Mouse (Mus musculus): ENCODE data around the gene Tcf7. TPM values are rescaled to one million over a fixed set of nuclear protein-coding genes. Genes with fewer than 3 reads are reported as not detected.

Tcf7 gene
- polyA plus RNA-seq, 1 experiment from 2014 or later: 52.6 TPM

- ATAC-seq (ENCODE audit: borderline replicate concordance, extremely low read depth, low FRiP score, low TSS enrichment): no peak
- no peaks in the 10 kb centered on the region for H3K9me3 ChIP-seq
- no peak within 1 kb of the TSS for H3K9ac ChIP-seq
- H3K4me1 ChIP-seq: no peaks in the 10 kb centered on the region
- no peaks in the 10 kb centered on the region for H3K27me3 ChIP-seq
- H3K36me3 ChIP-seq: no peaks in the 10 kb centered on the region
- H3K27ac ChIP-seq: no peak within 1 kb of the TSS
- no peak within 1 kb of the TSS for H3K4me3 ChIP-seq
- no peak within 1 kb of the TSS; the same call in 1 of the 2 replicates for H3K4me2 ChIP-seq
These were observed 68.9 kb downstream of the Tcf7 start, which contains the start of gene Olfr1371 for GRCm38 (mm10) chr11:52213887-52214286. Gene Olfr1371 (minus strand): TSS chr11:52213987.

Other genes with a start within 250 kb of the Tcf7 start
- 75.7 and 76.9 TPM in 2 replicates for gene Ppp2ca, start 184.3 kb downstream of the Tcf7 start, polyA plus RNA-seq (2015; fragmentation: Nextera tagmentation; extraction: Ambion mirVana)
- not detected in 2 replicates for gene Olfr1373, start 137.5 kb downstream of the Tcf7 start, polyA plus RNA-seq (2015; fragmentation: Nextera tagmentation; extraction: Ambion mirVana)
- not detected in 2 replicates for gene Olfr1371, start 69.0 kb downstream of the Tcf7 start, polyA plus RNA-seq (2015; fragmentation: Nextera tagmentation; extraction: Ambion mirVana)
- gene Skp1a, start 51.0 kb downstream of the Tcf7 start, polyA plus RNA-seq (2015; fragmentation: Nextera tagmentation; extraction: Ambion mirVana): 809 and 814 TPM in 2 replicates
- gene Vdac1, start 77.8 kb upstream of the Tcf7 start, polyA plus RNA-seq (2015; fragmentation: Nextera tagmentation; extraction: Ambion mirVana): 256 and 265 TPM in 2 replicates
- 221 and 224 TPM in 2 replicates for gene 9530068E07Rik, start 113.4 kb upstream of the Tcf7 start, polyA plus RNA-seq (2015; fragmentation: Nextera tagmentation; extraction: Ambion mirVana)

Data from lung, embryonic 15.5 days (tissue).